Mouse (Mus musculus) neural tube, embryonic 12.5 days (tissue): ENCODE measurements around the gene Zmynd11. TPM values are rescaled to one million over a fixed set of nuclear protein-coding genes. Genes with fewer than 3 reads are reported as not detected.

Experiments
- ATAC-seq: fragments of 200-750 bp; cut with Nextera tagmentation; 2 replicates; pipeline ENCODE4 v1.8.0; 2017; ENCODE audit warnings: low read depth, mild to moderate bottlenecking, moderate TSS enrichment, moderate library complexity; ENCODE audit not compliant: low FRiP score
- H3K27ac ChIP-seq: fragments of 300-500 bp; sonication (generic); 2 replicates; pipeline ENCODE4 v1.5.1; 2016
- H3K27me3 ChIP-seq: fragments of 300-500 bp; sonication (generic); replicated peaks from 2 replicates; pipeline ENCODE4 v1.6.1; 2016; ENCODE audit warnings: mild to moderate bottlenecking
- H3K36me3 ChIP-seq: fragments of 300-500 bp; sonication (generic); 2 replicates; pipeline ENCODE4 v1.6.1; 2016; ENCODE audit warnings: mild to moderate bottlenecking
- H3K4me1 ChIP-seq: fragments of 300-500 bp; sonication (generic); 2 replicates; pipeline ENCODE4 v1.6.1; 2016
- H3K4me2 ChIP-seq: fragments of 300-500 bp; sonication (generic); replicated peaks from 2 replicates; pipeline ENCODE4 v1.6.1; 2016; ENCODE audit warnings: mild to moderate bottlenecking
- H3K4me3 ChIP-seq: fragments of 300-500 bp; sonication (generic); 2 replicates; pipeline ENCODE4 v1.5.1; 2016
- H3K9ac ChIP-seq: fragments of 300-500 bp; sonication (generic); 2 replicates; pipeline ENCODE4 v1.6.1; 2016; ENCODE audit warnings: mild to moderate bottlenecking
- H3K9me3 ChIP-seq: fragments of 300-500 bp; sonication (generic); 2 replicates; pipeline ENCODE4 v1.6.1; 2016; ENCODE audit warnings: mild to moderate bottlenecking
- WGBS: fragments of 180-500 bp; shearing (Covaris S2); methylation state at CpG from one replicate; pipeline ENCODE4 v1.1.7; 2016; 5-methylcytosine and 5-hydroxymethylcytosine counted together
- polyA plus RNA-seq: library from polyadenylated mRNA; unstranded; fragments of >200 nt; fragmentation: Nextera tagmentation; extraction: Ambion mirVana; gene quantifications from 2 replicates; pipeline ENCODE4 v1.2.1, GENCODE M21; 2016

Gene Zmynd11
- polyA plus RNA-seq, 1 experiment from 2014 or later: 112 TPM

DNA sequence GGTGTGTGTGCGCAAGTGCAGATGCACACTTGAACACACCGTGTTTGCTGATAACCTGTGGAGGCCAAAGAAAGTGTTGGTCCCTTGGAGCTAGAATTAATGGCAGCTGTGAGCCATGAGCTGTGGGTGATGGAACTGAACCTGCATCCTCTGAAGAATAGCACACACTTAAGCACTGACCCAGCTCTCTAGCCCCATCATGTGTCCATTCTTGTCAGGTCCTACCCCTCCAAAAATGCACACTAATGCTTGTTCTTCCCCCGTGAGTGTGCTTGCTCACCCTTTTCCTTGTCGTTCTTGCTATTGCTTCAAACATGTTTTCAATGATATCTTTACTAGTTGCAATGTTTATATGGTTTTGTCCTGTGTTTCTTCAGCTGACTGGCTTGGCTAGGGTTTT lies 128.6 kb downstream of the Zmynd11 start:
- H3K36me3 ChIP-seq: no peaks in the 10 kb centered on the region
- no peak overlapping the region for H3K27ac ChIP-seq
- ATAC-seq: no peak
- no peak overlapping the region for H3K4me2 ChIP-seq
- no peak overlapping the region for H3K9ac ChIP-seq
- no peaks in the 10 kb centered on the region for H3K9me3 ChIP-seq
- no peaks in the 10 kb centered on the region for H3K4me1 ChIP-seq
- no peaks in the 10 kb centered on the region for H3K27me3 ChIP-seq
- no peak overlapping the region for H3K4me3 ChIP-seq
- 55% methylated on average over 4 of the region's 4 CpGs for WGBS

DNA sequence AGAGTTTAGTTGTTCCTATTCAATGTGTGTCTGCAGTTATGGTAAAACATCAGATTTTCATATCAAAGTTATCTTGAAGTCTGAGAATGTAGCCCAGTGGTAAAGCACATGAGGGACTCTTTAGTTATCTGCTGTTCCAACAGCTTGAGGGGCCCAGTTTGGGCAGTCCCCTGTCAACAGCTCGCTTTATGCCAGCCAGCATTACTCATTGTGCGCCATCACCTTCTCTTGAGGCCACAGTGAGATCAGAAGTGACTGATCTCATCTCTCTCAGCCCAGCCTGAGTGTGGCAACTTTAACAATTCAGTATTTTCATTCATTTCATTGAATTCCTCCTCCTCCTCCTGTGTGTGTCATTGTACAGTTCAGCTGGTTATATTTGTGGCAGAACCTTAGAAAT lies 129.2 kb downstream of the Zmynd11 start:
- no peaks in the 10 kb centered on the region for H3K9me3 ChIP-seq
- H3K36me3 ChIP-seq: no peaks in the 10 kb centered on the region
- no peak overlapping the region for H3K9ac ChIP-seq
- H3K27ac ChIP-seq: no peak overlapping the region
- WGBS: 90% methylated on average over 2 of the region's 2 CpGs
- no peak overlapping the region for H3K4me3 ChIP-seq
- H3K4me1 ChIP-seq: no peaks in the 10 kb centered on the region
- no peak overlapping the region for H3K4me2 ChIP-seq
- no peak for ATAC-seq
- H3K27me3 ChIP-seq: no peaks in the 10 kb centered on the region
